Mouse (Mus musculus) limb, embryonic 11.5 days (tissue): ENCODE results near the gene Lgals12. TPM values are rescaled to one million over a fixed set of nuclear protein-coding genes. Genes with fewer than 3 reads are reported as not detected.

Source experiments
- polyA plus RNA-seq: library from polyadenylated mRNA; unstranded; fragments of >200 nt; fragmentation: Nextera tagmentation; extraction: Ambion mirVana; gene quantifications from 2 replicates; pipeline ENCODE4 v1.2.1, GENCODE M21; 2014

The Lgals12 gene
- polyA plus RNA-seq, 1 experiment from 2014 or later = 0.93 TPM

Other genes starting within 250 kb of the Lgals12 start
- gene Spindoc, start 224.2 kb downstream of the Lgals12 start, polyA plus RNA-seq = 35.1 and 47.9 TPM in 2 replicates
- 10.4 and 10.6 TPM in 2 replicates for gene 2700081O15Rik, start 189.6 kb downstream of the Lgals12 start, polyA plus RNA-seq
- gene Rtn3, start 123.9 kb downstream of the Lgals12 start, polyA plus RNA-seq = 78.5 and 94.1 TPM in 2 replicates
- gene Atl3, start 113.2 kb downstream of the Lgals12 start, polyA plus RNA-seq = 10.6 and 10.9 TPM in 2 replicates
- gene Pla2g16, start 49.7 kb downstream of the Lgals12 start, polyA plus RNA-seq = 5.4 and 7.6 TPM in 2 replicates
- not detected in 2 replicates for gene Hrasls5, start 5.3 kb upstream of the Lgals12 start, polyA plus RNA-seq
- not detected in 2 replicates for gene Slc22a19, start 104.1 kb upstream of the Lgals12 start, polyA plus RNA-seq
- gene Slc22a26, start 195.5 kb upstream of the Lgals12 start, polyA plus RNA-seq = not detected in 2 replicates